In genomic region chr6:122498661-122499060, GRCm38 (mm10) we compare ENCODE assay signal across 11 mouse cellular contexts. TPM values are rescaled to one million over a fixed set of nuclear protein-coding genes. Genes with fewer than 3 reads are reported as not detected.
DNase-seq lines count a peak whose midpoint lies in the region; ATAC-seq lines count a peak whose summit lies in the region.
"Had no signal": no experiment of that assay in that cellular context is flagged by ENCODE, and none has a peak within 500 bp of the region (broad histone marks: within the 10 kb centered on the region; RNA-seq: fewer than 3 reads in every experiment).

Gene Rimklb (minus strand): TSS chr6:122498761.

- H3K4me1 ChIP-seq in kidney, embryonic 14.5 days (ENCODE audit: control insufficient read depth, insufficient read depth, low read length) = peaks cover 11% of the 10 kb centered on the region; the same call in 1 of the 2 replicates
- H3K4me1 ChIP-seq in embryonic facial prominence, embryonic 11.5 days (ENCODE audit: control insufficient read depth, insufficient read depth, low read length) = peaks cover 4% of the 10 kb centered on the region; the same call in 1 of the 2 replicates
- H3K4me1 ChIP-seq in hindbrain, embryonic 16.5 days (ENCODE audit: control insufficient read depth, insufficient read depth, low read depth, low read length) = peaks cover 15% of the 10 kb centered on the region
- peaks cover 21% of the 10 kb centered on the region for H3K4me1 ChIP-seq in midbrain, embryonic 11.5 days (ENCODE audit: control insufficient read depth, insufficient read depth, low read length)
- peaks cover 19% of the 10 kb centered on the region for H3K4me1 ChIP-seq in heart, embryonic 11.5 days (ENCODE audit: control insufficient read depth, insufficient read depth, low read length)
- H3K4me1 ChIP-seq: megakaryocyte, embryonic 14.5 days had no signal

- H3K27ac ChIP-seq in kidney, embryonic 14.5 days (ENCODE audit: low read depth, low read length) = no peak within 1 kb of the TSS
- H3K27ac ChIP-seq in embryonic facial prominence, embryonic 11.5 days (replicated peaks; ENCODE audit: low read depth, low read length) = no peak within 1 kb of the TSS
- no peak within 1 kb of the TSS for H3K27ac ChIP-seq in hindbrain, embryonic 16.5 days (ENCODE audit: low read depth, low read length)
- H3K27ac ChIP-seq in midbrain, embryonic 11.5 days (ENCODE audit: low read depth, low read length) = no peak within 1 kb of the TSS
- H3K27ac ChIP-seq in heart, embryonic 11.5 days (ENCODE audit: low read depth, low read length) = no peak within 1 kb of the TSS

- H3K4me3 ChIP-seq in kidney, embryonic 14.5 days (ENCODE audit: low read length) = no peak within 1 kb of the TSS
- no peak within 1 kb of the TSS for H3K4me3 ChIP-seq in embryonic facial prominence, embryonic 11.5 days (ENCODE audit: low read depth, low read length)
- H3K4me3 ChIP-seq in hindbrain, embryonic 16.5 days (ENCODE audit: low read length) = no peak within 1 kb of the TSS
- H3K4me3 ChIP-seq in midbrain, embryonic 11.5 days (ENCODE audit: low read depth, low read length) = no peak within 1 kb of the TSS
- no peak within 1 kb of the TSS for H3K4me3 ChIP-seq in heart, embryonic 11.5 days (ENCODE audit: low read depth, low read length)
- H3K4me3 ChIP-seq: megakaryocyte, embryonic 14.5 days had no signal

- H3K9me3 ChIP-seq in kidney, embryonic 14.5 days (ENCODE audit: control insufficient read depth, low read length) = no peaks in the 10 kb centered on the region
- no peaks in the 10 kb centered on the region for H3K9me3 ChIP-seq in embryonic facial prominence, embryonic 11.5 days (replicated peaks; ENCODE audit: control insufficient read depth, low read length)
- no peaks in the 10 kb centered on the region for H3K9me3 ChIP-seq in hindbrain, embryonic 16.5 days (ENCODE audit: control insufficient read depth, low read length)
- no peaks in the 10 kb centered on the region for H3K9me3 ChIP-seq in midbrain, embryonic 11.5 days (ENCODE audit: control insufficient read depth, low read length)
- no peaks in the 10 kb centered on the region for H3K9me3 ChIP-seq in heart, embryonic 11.5 days (replicated peaks; ENCODE audit: control insufficient read depth, low read length)
- H3K9me3 ChIP-seq: megakaryocyte, embryonic 14.5 days had no signal

- H3K36me3 ChIP-seq in kidney, embryonic 14.5 days (ENCODE audit: control insufficient read depth, insufficient read depth, low read length) = no peaks in the 10 kb centered on the region
- no peaks in the 10 kb centered on the region for H3K36me3 ChIP-seq in embryonic facial prominence, embryonic 11.5 days (replicated peaks; ENCODE audit: control insufficient read depth, insufficient read depth, low read depth, low read length)
- no peaks in the 10 kb centered on the region for H3K36me3 ChIP-seq in hindbrain, embryonic 16.5 days (ENCODE audit: control insufficient read depth, insufficient read depth, low read length)
- H3K36me3 ChIP-seq in midbrain, embryonic 11.5 days (ENCODE audit: control insufficient read depth, insufficient read depth, low read length) = no peaks in the 10 kb centered on the region
- no peaks in the 10 kb centered on the region for H3K36me3 ChIP-seq in heart, embryonic 11.5 days (ENCODE audit: control insufficient read depth, insufficient read depth, low read length)

- 76% methylated on average over 5 of the region's 5 CpGs for WGBS in kidney, embryonic 14.5 days
- WGBS in embryonic facial prominence, embryonic 11.5 days = 78% methylated on average over 5 of the region's 5 CpGs
- 87% methylated on average over 5 of the region's 5 CpGs for whole genome bisulfite sequencing in hindbrain, embryonic 16.5 days
- 68% methylated on average over 5 of the region's 5 CpGs for WGBS in midbrain, embryonic 11.5 days
- WGBS in heart, embryonic 11.5 days (ENCODE audit: insufficient replicate concordance) = 71% methylated on average over 5 of the region's 5 CpGs

- no peak for ATAC-seq in kidney, embryonic 14.5 days (ENCODE audit: low FRiP score, low TSS enrichment)
- no peak for ATAC-seq in embryonic facial prominence, embryonic 11.5 days (replicated peaks; ENCODE audit: insufficient number of reproducible peaks, low FRiP score, low TSS enrichment, low read depth)
- ATAC-seq in hindbrain, embryonic 16.5 days = no peak
- no peak for ATAC-seq in midbrain, embryonic 11.5 days (ENCODE audit: low FRiP score)
- no peak for ATAC-seq in heart, embryonic 11.5 days (replicated peaks; ENCODE audit: insufficient number of reproducible peaks, low FRiP score, low TSS enrichment)

- H3K27me3 ChIP-seq in kidney, embryonic 14.5 days (ENCODE audit: control insufficient read depth, insufficient read depth, low read length) = no peaks in the 10 kb centered on the region
- no peaks in the 10 kb centered on the region for H3K27me3 ChIP-seq in embryonic facial prominence, embryonic 11.5 days (ENCODE audit: control insufficient read depth, insufficient read depth, low read length)
- H3K27me3 ChIP-seq in hindbrain, embryonic 16.5 days (replicated peaks; ENCODE audit: control insufficient read depth, insufficient read depth, low read length) = no peaks in the 10 kb centered on the region
- no peaks in the 10 kb centered on the region for H3K27me3 ChIP-seq in midbrain, embryonic 11.5 days (ENCODE audit: control insufficient read depth, insufficient read depth, low read length)
- no peaks in the 10 kb centered on the region for H3K27me3 ChIP-seq in heart, embryonic 11.5 days (ENCODE audit: control insufficient read depth, insufficient read depth, low read length)

- no peak within 1 kb of the TSS for H3K4me2 ChIP-seq in kidney, embryonic 14.5 days (replicated peaks; ENCODE audit: low read depth, low read length)
- H3K4me2 ChIP-seq in embryonic facial prominence, embryonic 11.5 days (ENCODE audit: low read depth, low read length) = no peak within 1 kb of the TSS
- H3K4me2 ChIP-seq in hindbrain, embryonic 16.5 days (ENCODE audit: low read length) = no peak within 1 kb of the TSS
- no peak within 1 kb of the TSS for H3K4me2 ChIP-seq in midbrain, embryonic 11.5 days
- H3K4me2 ChIP-seq in heart, embryonic 11.5 days = no peak within 1 kb of the TSS

- no peak within 1 kb of the TSS for H3K9ac ChIP-seq in kidney, embryonic 14.5 days (ENCODE audit: low read depth, low read length)
- H3K9ac ChIP-seq in embryonic facial prominence, embryonic 11.5 days (replicated peaks; ENCODE audit: low read length) = no peak within 1 kb of the TSS
- H3K9ac ChIP-seq in hindbrain, embryonic 16.5 days (ENCODE audit: low read depth, low read length) = no peak within 1 kb of the TSS
- H3K9ac ChIP-seq in midbrain, embryonic 11.5 days (ENCODE audit: low read length) = no peak within 1 kb of the TSS
- no peak within 1 kb of the TSS for H3K9ac ChIP-seq in heart, embryonic 11.5 days (ENCODE audit: low read depth, low read length)

- no peak for DNase-seq in kidney, adult 9 months
- no peak for DNase-seq in embryonic facial prominence, embryonic 11.5 days (ENCODE audit: low spot score)
- no peak for DNase-seq in midbrain, embryonic 11.5 days (ENCODE audit: low spot score, missing footprints)
- DNase-seq in thymus, adult 18-20 months = no peak
- DNase-seq in kidney, adult 8-10 months = no peak
- DNase-seq: cerebellum, postnatal 36 days; kidney, postnatal 14 days had no signal

RNA-seq across cellular contexts. Expression of gene Rimklb, which starts in this region (rescaled TPM):
- 19.9 and 23.2 TPM in 2 replicates for polyA plus RNA-seq in kidney, embryonic 14.5 days (2014; fragmentation: Nextera tagmentation; extraction: Ambion mirVana)
- polyA plus RNA-seq in embryonic facial prominence, embryonic 11.5 days (2014; fragmentation: Nextera tagmentation; extraction: Ambion mirVana) = 50.8 and 62.3 TPM in 2 replicates
- 105 and 116 TPM in 2 replicates for polyA plus RNA-seq in hindbrain, embryonic 16.5 days (2015; fragmentation: Nextera tagmentation; extraction: Ambion mirVana)
- polyA plus RNA-seq in midbrain, embryonic 11.5 days (2014; fragmentation: Nextera tagmentation; extraction: Ambion mirVana) = 67.4 and 70.1 TPM in 2 replicates
- polyA plus RNA-seq in heart, embryonic 11.5 days (2014; fragmentation: Nextera tagmentation; extraction: Ambion mirVana) = 8.7 and 10.9 TPM in 2 replicates
